Mouse (Mus musculus) liver, adult (tissue): ENCODE data around the gene Hbq1a.

Source experiments
- GATA4 ChIP-seq: IDR thresholded peaks from 2 replicates; pipeline ENCODE4 v1.6.1; 2014; ENCODE audit warnings: mild to moderate bottlenecking, low read length; ENCODE audit not compliant: insufficient replicate concordance

Gene Hbq1a

GRCm38 (mm10) chr11:32301506-32301905, 1.6 kb downstream of the Hbq1a start:
- no peak for TF ChIP-seq GATA4

DNA sequence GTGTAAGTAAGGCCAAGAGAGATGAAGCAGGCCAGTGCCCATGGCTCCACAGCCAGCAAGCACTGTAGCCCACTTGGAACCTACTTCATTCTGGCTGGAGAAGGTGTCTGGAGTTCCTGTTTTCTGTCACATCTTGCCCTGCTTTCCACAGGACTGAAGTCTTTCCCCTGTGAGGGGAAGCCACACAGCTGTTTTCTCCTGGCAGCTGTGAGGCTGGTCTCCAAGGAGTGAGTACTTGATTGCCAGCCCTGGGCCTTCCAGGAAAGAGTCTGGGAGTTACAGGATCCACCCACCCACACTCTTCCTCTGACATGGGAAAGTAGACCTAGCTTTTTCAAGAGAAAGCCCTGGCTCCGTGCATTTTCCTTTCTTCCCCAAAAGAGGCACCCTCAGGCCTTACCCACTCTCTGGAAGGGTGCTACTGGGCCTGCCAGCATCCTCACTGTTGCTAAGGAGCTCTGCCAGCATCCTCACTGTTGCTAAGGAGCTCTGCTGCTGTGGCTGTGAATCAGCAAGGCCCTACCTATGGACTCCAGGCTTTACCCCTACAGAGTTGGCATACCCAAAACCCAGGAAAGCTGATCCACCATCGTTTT, 3.1 kb downstream of the Hbq1a start:
- TF ChIP-seq GATA4: no peak

GRCm38 (mm10) chr11:32303455-32303854, 3.6 kb downstream of the Hbq1a start:
- no peak for TF ChIP-seq GATA4

DNA sequence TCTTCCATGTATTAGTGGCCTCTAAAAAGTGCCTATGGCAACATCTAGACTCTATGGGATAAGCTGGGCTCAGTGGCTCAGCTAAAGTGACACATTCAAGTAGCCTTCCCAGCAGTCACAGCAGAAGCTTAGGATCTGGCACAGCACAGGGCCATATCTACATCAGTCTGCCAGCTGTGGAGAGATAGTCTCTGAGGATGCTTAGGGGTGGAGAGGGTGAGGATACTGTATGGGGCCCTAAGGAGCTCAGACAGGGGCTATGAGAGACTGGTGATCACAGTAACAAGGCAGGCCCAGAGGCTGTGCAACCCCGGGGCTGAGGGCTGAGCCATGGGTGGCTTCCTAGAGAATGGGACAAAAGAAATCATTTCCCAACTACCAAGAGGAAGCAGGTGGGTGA, 7.1 kb downstream of the Hbq1a start:
- TF ChIP-seq GATA4: no peak

GRCm38 (mm10) chr11:32309446-32309845, 9.6 kb downstream of the Hbq1a start:
- TF ChIP-seq GATA4: no peak

- TF ChIP-seq GATA4: no peak
These were observed 10.1 kb downstream of the Hbq1a start for GRCm38 (mm10) chr11:32309928-32310327.

DNA sequence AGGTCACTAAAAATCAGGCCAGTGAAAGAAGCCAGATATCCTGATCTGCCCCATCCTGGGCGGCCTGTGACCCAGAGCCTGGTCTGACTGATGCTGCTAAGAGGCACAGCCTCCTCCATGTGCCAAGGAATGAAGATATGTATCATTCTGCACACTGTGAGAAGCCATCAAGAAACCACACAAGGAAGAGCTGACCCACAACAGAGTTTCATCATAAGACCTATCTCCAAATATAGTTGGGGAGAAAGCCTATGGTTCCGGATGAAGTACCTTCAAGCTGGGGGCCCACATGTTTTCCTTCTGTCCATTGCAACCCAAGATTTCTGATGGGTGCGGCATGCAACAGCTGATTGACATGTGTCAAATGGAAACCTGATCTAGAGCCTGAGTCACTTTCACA, 16.1 kb downstream of the Hbq1a start:
- no peak for TF ChIP-seq GATA4

- TF ChIP-seq GATA4: no peak
These were observed 20.8 kb downstream of the Hbq1a start for GRCm38 (mm10) chr11:32320507-32321195.

DNA sequence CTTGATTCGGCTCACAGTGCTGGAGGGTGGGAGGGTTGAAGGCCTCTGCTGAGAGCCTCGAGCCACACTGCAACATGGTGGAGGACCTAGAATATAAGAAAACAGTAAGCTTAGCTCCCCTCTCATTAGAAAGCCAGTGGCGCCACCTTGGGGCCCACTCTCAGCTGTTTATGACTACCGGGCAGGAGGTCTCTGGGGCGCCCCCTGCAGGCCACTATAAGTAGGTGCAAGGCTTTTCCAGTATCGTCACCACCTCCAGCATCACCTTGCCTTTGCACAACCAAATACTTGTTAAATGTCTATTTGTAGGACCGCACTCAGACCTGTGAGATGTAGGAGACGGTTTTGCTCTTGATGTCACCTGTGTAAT, 21.3 kb downstream of the Hbq1a start:
- TF ChIP-seq GATA4: no peak

- TF ChIP-seq GATA4: no peak
These were observed 24.7 kb downstream of the Hbq1a start for GRCm38 (mm10) chr11:32324609-32325008.

GRCm38 (mm10) chr11:32331075-32331474, 31.2 kb downstream of the Hbq1a start:
- no peak for TF ChIP-seq GATA4

- no peak for TF ChIP-seq GATA4
These were observed 32.0 kb downstream of the Hbq1a start for GRCm38 (mm10) chr11:32331861-32332260.

DNA sequence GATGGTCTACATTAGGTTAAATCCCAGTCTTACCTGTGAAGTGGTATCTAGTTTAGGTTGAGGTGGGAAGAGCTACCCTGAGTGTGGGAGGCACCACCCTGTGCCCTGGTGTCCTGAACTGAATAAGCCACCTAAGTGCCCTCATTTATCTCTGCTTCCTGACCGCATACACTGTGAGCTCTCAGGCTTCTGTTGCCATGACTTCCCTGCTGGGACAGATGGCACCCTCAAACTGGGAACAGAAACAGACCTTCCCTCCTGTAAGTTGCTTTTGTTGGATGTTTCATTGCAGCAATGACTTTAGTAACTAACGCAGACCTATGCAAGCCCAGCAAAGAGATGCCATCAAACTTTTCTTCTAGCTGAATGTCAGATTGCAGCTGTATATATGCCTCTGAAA, 33.4 kb downstream of the Hbq1a start:
- TF ChIP-seq GATA4: no peak

GRCm38 (mm10) chr11:32336435-32336907, 36.6 kb downstream of the Hbq1a start:
- no peak for TF ChIP-seq GATA4

- TF ChIP-seq GATA4: no peak
These were observed 39.3 kb downstream of the Hbq1a start for GRCm38 (mm10) chr11:32339131-32339531.
